Mouse (Mus musculus): ENCODE data around the gene Zscan29.

Zscan29 gene

DNA sequence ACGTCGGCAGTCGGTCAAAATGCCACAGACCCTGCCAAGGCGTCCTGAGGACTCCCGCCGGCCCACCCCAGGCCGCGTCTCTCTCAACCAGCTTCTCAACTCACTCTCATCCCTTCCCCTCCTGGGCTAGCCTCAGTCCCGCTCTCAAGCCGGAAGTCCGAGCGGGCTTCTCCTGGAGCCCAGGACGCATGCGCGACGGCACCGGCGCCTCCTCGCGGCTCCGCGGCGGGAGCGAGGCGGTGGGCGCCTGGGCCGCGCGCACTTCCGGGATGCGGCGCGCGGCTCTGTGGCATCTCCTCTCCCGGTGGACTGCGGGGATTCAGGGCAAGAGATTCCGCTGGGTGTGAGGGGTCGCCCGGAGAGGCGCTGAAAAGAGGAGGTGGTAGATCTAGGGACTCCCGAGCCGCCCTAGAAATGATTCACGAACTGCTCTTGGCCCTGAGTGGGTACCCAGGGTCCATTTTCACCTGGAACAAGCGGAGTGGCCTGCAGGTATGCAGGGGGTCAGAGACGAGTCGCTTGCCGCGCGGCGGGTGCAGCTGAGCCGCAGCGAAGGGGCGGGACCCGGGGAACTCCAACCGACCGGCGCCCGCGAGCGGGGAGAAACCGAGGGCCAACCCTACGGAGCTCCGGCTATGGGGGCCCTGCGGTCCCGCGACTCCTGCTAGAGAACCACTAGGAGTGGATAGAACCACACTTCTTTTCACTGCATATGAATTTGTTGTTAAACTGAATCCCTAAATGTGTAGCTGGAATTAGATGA, at the start of gene Zscan29:
Gene Zscan29, minus strand, starts transcription at position 146 of the 763 bp plus-strand sequence.
- DNase-seq = peak; percentile 84

DNA sequence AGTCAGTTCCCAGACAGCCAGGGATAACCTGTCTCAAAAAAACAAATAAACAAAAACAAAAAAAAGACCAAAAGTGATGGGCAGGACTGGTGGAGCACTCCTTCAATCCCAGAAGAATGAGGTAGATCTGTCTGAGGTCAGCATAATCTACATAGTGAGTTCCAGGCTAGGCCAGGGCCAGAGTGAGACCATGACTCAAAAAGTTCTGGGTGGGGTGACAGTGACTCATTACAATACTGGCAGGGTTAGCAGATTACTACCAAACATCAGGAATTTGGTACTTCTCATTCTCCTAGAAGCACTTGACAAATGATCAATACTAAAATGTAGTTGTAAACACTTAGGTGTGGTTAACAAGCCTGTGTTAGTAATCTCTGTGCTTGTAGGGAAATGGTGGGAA, 49.1 kb upstream of the Zscan29 start:
- no peak for DNase-seq

DNA sequence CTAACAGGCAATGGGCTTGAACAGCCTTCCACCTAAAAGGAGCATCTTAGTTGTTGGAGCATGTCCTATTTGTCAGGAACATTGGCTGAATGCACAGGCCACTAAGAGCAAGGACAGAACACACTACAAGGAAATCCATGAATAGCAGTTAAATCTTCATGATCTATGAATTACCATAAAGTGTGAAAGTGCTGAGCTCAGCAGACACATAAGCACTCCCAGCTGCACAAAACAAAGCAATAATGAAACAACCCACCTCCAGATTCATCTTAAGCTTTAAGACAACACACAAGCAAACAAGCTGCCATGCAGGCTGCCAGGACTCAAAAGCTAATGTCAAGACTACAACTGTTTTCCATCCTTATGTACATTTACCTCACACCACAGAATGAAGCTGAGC, 48.3 kb upstream of the Zscan29 start:
- DNase-seq = no peak

DNA sequence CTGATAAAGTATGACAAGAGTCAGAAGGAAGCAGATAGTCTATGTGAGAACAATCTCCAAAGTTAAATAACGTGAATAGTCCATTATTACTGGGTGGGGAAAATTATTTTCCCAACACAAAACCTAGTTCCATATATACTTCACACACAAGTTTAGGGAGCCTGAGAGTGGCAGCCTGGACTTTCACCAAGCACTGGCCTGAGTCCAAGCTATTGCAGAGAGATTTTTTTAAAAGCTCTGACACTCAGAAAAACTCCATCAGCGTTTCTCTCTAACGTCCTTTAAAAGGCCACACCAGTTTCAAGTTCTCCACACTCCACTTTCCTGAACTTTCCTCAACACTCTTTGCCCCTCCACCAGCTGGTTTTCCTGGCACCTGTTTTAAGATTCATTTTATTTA, 43.6 kb upstream of the Zscan29 start:
- no peak for DNase-seq

DNA sequence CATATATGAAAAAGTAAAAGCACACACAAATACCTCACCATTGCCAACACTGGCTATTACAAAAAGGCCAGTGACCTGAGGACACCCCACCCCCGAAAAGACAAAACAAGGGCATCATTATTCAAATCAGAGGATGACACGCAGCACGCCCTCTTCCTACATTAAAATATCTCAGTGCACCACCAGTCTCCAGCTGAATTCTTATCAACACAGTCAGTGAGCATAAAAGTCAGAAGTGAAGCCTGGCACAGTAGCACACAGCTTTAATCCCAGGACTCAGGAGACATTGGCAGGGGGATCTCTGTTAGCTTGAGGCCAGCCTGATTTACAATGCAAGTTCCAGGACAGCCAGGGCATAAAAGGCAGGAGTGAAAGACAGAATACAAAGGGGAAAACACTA, 35.6 kb upstream of the Zscan29 start:
- no peak for DNase-seq

DNA sequence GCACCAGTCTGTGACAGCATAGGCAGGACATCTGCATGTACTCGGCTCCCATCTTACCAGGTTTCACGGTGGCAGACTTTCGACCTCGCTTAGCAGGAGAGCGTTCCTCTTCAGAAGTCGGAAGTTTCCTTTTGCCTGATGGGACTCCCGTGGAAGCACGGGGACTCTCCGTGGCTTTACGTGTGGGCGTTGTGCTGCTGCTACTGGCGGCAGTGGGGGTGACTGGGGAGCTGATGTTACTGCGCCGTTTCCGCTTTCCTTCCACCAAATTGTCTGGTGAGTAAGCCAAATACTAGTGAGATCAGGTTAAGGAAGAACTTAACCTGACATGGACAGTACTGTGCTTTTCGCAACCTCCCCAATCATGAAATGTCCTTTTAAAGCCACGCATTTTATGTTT, 33.4 kb upstream of the Zscan29 start:
- DNase-seq = no peak

DNA sequence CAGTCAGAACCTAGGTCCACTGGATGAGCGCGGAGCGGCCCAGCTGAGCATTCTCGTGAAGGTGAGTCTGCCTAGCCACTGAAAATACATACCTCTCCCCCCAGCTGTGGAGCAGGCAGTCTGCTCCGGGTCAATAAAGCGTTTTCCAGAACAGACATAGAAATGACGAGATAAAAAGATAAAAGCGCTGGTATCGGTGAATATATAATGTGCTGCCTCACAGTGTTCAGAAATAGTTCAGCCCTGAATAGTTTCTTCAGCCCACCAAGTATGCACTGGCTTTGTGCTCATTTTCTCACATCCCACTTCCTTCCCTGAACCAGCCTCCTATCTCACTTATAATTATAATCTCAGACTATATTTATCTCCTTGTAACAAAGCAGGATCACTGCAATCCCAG, 24.5 kb upstream of the Zscan29 start:
- DNase-seq = peak; percentile 22

DNA sequence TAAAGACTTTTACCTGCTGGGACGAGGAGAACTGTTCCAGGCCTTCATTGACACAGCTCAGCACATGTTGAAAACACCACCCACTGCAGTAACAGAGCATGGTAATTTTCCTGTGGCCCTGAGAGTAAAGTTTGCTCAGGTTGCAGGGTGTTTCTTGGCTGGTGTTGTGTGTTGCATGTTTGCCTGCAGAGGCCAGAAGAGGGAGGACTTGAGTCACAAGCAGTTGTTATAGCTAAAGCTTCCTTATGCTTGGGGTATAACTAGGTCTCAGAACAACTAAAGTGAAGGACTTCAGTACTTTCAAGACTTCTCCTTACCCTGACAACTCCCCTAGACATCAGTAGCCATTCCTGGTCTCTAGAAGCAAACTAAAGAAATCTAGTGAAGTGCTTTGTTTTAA, 17.6 kb upstream of the Zscan29 start:
- DNase-seq = no peak

DNA sequence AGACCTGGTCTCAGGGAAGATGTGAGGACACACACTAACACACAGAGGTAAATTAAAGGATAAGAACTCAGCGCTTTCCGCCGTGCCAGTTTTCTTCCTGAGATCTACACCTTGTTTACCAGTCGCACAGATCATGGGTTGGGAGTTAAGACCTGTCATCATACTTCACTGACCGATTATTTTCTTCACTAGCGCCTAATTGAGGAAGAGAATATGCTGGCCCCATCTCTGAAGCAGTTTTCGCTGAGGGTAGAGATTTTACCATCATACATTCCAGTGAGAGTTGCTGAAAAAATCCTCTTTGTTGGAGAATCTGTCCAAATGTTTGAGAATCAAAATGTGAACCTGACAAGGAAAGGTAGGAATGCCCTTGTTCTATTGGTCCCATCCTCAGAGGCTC, 13.2 kb upstream of the Zscan29 start:
- DNase-seq = no peak

DNA sequence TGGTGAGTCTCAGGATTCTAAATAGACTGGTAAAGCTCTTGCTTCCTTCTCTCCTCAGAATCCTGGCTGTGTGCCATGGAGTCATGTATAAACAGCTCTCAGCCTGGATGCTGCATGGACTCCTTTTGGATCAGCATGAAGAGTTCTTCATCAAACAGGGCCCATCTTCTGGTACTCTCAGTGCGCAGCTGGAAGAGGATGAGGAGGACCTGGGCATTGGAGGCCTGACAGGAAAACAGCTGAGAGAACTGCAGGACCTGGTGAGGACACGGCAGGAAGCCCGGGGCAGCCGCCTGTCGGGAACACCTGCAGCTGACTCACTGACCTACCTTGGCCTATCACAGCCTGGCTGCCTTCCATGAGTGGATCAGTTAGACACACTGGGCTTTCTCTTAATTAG, 12.5 kb upstream of the Zscan29 start:
- no peak for DNase-seq

DNA sequence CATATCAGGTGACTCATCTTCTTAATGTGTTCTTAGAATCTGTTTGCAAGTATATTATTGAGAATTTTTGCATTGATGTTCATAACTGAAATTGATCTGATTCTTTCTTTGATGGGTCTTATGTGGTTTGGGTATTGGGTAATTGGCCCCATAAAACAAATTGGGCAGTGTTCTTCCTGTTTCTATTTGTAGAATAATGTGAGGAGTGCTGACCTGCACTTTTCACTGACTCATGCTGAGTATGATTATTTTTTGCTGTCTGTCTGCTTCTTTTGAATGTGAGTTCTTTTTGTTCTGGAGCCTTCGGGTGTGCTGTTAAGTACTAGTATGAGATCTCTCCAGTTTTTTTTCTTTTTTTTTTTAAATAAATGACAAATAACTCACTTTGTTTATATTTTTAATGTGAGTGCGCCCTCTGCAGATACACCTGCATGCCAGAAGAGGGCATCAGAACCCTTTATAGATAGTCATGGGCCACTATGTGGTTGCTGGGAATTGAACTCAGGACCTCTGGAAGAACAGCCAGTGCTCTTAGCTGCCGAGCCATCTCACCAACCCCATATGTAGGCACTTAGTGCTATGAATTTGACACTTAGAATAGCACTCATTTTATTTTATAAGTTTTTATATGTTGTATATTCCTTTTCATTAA, 8.0 kb upstream of the Zscan29 start:
- no peak for DNase-seq

DNA sequence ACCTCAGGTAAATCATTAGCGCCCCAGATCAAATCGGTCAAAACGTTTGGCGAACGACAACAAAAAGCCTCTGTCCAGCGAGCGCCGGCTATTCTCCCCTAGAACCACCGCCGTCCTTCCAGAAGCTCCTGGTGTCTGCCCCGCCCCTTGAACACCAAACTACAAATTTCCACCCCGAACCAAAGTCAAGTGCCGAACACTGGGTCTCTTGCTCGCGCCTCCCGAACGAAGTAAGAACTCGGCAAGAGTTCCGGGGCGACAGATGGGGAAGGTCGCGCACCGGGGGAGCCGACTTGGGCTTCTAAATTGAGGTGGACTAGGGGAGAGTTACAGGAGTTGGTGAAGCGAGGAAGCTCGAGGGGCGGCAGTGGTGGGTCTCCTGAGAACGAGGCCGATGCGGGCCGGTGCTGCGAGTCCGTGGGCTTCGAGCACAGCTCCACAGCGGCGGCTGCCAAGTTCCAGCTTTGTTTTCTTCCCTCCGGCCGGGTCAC, 399 bp downstream of the Zscan29 start, which contains the start of gene Tubgcp4:
Gene Tubgcp4, plus strand, starts transcription at position 174 of the 491 bp plus-strand sequence.
- no peak for DNase-seq

DNA sequence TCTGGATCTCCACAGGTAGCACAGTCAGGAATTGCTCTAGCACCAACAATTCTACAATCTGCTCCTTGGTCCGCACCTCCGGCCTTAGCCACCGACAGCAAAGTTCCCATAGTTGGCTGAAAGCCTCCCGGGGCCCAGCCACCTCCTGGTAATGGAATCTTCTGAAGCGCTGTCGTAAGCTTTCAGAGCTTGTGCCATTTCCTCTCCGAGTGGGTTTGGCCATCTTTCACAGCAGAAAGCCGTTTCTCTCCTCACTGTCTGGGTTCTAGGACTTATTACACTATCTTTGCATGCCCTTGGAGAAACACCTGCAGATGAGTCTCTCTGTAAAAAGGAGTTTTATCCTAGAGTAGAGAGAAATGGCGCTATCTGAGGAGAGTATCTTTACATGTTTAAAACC, 1.0 kb downstream of the Zscan29 start:
- DNase-seq = no peak

DNA sequence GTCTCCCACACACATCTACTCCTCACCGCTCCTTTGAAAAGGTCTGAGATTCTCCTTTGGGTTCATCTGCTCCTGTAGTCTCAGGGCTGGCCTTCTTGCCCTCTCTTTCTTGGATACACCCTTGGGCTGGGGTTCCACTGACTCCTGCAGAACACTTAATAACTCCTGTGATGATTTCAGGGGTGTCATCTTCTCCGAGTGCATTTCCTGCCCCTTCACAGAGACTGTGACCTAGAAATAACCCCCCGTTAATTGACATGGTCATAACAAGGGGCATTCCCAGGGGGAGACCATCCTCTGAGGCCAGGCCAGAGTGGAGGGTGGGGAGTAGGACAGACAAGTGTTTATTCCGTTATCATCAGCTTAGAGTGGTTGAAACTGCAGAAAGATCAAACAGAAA, 1.8 kb downstream of the Zscan29 start:
- no peak for DNase-seq

DNA sequence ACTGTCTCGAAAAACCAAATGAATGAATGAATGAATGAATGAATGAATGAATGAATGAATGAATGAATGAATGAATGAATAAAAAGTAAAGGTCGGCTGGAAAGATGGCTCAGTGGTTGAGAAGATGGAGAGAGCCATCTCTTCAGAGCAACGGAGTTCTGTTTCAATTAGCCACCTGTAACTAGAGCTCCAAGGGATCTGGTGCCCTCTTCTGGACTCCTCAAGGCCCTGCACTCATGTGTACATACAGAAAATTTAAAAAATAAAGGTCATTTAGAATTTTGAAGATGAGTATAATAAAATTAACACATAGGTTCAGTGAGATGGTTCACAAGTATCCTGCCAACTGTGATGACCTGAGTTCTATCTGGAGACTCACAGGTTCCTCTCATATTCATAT, 17.8 kb downstream of the Zscan29 start:
- DNase-seq = no peak

DNA sequence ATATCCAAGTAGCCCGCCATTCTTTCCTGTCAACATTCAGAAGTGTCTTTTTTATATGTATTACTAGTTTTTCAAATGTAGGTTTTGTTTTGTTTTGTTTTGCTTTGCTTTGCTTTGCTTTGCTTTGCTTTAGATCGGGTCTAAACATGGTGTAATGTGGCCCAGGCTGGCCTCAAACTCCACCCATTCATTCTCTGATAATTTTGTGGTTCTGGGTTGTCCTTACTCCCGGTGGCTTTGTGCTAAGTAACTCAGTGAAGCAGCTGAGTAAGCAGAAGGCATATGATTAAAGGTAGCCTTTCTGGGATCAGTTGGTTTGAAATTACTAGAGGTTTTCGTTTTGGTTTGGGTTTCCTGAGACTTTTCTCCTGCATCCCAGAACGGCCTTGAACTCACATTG, 21.2 kb downstream of the Zscan29 start:
- no peak for DNase-seq

DNA sequence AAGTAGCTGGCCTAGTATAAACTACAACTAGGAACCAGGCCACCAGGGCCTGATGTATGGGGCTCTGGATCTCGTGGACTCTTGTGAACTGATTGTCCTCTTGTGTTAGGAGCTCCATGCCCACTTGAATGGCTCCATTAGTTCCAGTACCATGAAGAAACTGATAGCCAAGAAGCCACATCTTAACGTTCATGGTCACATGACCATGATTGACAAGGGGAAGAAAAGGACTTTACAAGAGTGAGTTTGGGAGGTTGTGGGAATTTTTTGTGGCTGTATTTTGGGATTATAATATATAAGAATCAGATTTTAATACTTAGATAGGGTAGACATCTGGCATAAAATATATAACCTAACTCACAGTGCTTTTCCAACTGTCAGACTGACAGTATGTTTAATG, 28.5 kb downstream of the Zscan29 start:
- no peak for DNase-seq

DNA sequence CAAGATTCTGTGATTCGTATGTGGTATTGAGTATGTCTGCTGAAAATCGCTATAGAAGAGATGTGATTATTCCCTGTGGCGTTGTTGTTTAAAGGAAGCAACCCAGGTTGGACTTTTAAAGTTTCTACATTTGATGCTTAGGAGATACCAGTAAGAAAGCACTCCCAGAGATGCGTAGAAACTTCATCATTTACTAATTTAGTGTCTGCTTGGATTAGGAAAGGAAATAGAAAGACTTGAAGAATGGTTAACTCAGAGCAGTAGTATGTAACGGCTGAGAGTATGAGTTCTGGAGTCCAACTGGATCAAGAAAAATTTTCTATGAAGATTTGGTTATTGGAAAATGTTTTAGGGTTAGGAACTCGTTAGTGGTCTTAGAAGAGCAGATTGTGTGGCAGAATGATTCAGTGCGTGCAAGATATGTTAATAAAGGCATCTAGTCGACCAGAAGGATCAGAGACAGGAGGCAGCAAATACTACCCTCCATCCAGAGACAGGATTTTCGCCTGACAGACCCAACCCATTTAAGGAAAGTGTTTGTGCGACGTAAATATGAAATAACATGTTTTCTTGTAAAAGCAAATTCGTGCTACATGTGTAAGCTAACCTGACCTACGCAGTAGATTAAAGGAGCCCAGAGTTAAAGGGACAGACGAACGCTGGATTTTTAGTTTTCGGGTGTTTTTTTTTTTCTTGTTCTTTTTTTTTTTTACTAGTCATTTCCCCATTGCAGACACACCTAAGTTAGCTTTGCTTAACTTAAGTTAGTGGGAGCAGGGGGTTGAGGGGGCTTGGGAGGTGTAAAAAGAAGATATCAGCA, 29.5 kb downstream of the Zscan29 start:
- DNase-seq = no peak

DNA sequence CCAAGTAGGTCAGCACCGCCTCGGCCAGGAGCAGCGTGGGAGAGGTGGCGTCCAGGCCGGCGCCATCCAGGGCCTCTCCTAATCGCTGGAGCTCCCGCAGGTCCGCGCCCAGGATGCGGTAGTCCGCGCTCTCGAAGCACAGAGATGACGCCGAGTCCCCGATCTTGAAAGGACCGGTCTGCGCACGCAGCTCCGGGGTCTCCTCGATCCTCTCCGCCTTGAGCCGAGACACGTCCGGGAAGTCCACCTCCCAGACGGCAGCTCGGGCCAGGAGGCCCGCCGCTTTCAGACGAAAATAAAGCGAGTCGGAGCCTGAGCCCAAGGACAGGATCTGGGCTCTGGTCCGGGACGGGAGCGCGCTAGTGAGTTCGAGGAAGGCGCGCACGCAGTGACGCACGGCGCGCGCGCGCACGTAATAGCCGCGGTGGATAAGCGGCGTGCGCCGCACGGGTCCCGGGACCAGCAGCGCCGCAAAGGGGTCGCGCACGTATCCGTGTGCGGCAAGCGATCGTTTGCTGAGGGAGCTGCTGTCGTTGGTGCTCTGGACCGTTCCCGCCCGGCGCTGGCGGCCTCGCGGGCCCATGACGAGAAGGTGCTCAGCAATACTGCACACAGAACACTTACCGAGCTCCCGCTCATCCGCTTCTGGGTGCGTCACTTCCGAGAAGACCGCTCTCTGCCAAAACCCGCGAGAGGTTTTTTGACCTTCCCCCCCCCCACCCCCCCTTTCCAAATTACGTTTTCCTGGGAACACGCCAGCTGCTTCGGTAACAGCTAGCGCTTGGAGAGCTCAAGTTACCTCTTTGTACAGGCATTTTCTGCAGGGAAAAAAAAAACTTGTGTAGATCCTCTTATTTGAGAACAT, 30.7 kb downstream of the Zscan29 start, which contains the start of the genes Adal and Lcmt2:
Gene Adal, plus strand, starts transcription at position 411 of the 865 bp plus-strand sequence.
Gene Lcmt2, minus strand, starts transcription at position 636 of the 865 bp plus-strand sequence.
- DNase-seq = peak; percentile 93

DNA sequence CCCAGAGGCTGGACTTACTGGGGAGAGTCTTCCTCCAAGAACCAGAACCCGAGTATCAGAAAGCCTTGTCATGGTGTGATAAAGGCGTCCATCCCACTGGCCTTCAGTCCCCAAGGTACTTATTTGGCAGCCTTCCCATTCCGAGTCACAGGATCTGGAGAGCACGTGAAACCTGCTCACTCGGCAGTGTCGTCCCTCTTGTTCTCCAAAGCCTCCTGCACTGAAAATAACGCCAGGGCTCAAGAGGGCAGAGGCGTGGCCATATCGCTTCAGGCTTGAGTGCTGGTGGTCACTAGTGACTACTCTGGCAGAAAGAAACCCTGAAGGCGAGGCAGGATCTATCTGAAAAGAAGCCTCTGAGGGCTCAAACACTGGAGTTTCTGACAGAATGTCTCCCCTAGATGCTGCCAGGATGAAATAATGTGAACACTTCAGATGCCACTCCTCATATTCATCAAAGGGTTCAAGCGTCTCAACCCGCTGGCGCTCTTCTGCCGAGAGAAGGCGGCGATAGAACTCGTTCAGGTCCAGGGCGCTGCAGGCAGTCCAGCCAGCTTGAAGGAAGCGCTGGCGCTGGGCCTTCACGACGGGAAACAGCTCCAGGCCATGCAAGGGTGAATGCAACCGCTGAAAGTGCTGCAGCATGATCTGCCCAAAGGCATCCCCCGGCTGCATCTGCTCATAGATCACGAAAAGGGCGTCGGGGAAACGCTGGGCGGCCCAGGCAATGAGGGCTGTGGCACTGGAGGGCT, 31.5 kb downstream of the Zscan29 start:
- peak; percentile 14 for DNase-seq

DNA sequence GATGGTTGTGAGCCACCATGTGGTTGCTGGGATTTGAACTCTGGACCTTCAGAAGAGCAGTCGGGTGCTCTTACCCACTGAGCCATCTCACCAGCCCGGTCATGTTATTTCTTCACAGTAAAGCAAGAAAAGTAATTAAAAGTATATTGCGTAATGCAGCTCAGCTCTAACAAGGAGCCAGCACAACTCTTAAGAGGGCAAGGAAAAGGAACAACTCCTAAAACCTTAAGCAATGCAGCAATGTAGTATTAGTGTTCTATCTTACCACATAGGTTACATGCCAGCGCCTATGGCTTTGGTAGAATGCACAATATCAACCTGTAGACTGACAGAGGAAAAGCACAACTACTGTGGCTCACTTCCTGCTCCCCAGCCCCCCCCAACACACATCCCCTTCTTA, 33.6 kb downstream of the Zscan29 start:
- DNase-seq = no peak

DNA sequence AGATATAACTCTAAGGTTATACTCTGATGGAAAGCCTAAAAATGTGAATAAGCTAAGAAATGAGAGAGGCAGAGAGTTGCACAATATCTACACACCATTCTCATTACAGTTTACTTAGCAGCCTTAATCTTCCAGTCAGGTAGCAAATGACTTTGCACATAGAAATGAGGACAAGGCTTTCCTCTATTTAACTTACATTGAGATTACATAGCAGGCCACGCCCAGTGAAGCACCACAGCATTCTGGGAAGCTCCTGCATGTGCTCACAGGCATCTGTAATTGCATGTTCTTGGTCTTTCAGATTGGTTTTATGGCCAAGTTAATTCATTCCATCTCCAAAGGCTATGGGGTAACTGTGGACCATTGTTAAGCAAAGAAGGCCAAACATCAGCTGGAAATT, 38.1 kb downstream of the Zscan29 start:
- DNase-seq = no peak

Measured in layer of hippocampus, adult 9-11 months (tissue).